Mouse (Mus musculus) gastrocnemius, adult 18-20 months (tissue): ENCODE measurements around the gene Olfr299. TPM values are rescaled to one million over a fixed set of nuclear protein-coding genes. Genes with fewer than 3 reads are reported as not detected.

Source experiments
- DNase-seq: peaks from one replicate; pipeline ENCODE4 v3.0.0; 2021; ENCODE audit warnings: low spot score
- long read RNA-seq, 2 experiments: library from polyadenylated mRNA; stranded (forward); transcript quantifications; one replicate each; pipeline ENCODE4 v2.0.0; 2021
- total RNA-seq, 2 experiments: library from RNA; stranded (reverse); gene quantifications; 2 replicates each; pipeline ENCODE4 v1.2.3; 2021

Gene Olfr299
- not detected for total RNA-seq
- long read RNA-seq, experiment 1 = 0 reads
- long read RNA-seq, experiment 2 = 0 reads

- DNase-seq = no peak
Measured at GRCm38 (mm10) chr7:86459621-86460020, at the start of gene Olfr299. Gene Olfr299, plus strand, starts transcription at chr7:86459921.

- no peak for DNase-seq
Measured at GRCm38 (mm10) chr7:86492384-86492783, 32.7 kb downstream of the Olfr299 start, which contains the start of gene Olfr298. Gene Olfr298, minus strand, starts transcription at chr7:86492484.

Other genes starting within 250 kb of the Olfr299 start
- gene Vmn2r76, start 213.6 kb upstream of the Olfr299 start, total RNA-seq = not detected
- not detected for gene Olfr310, start 182.7 kb upstream of the Olfr299 start, total RNA-seq
- not detected for gene Olfr309, start 146.2 kb upstream of the Olfr299 start, total RNA-seq
- gene Olfr308, start 134.3 kb upstream of the Olfr299 start, total RNA-seq = not detected
- gene Olfr307, start 122.3 kb upstream of the Olfr299 start, total RNA-seq = not detected
- gene Olfr305, start 93.0 kb upstream of the Olfr299 start, total RNA-seq = not detected
- gene Olfr304, start 73.3 kb upstream of the Olfr299 start, total RNA-seq = not detected
- not detected for gene Olfr303, start 62.1 kb upstream of the Olfr299 start, total RNA-seq
- gene Olfr301, start 56.1 kb upstream of the Olfr299 start, total RNA-seq = not detected
- gene Olfr298, start 32.6 kb downstream of the Olfr299 start, total RNA-seq = not detected
- not detected for gene Olfr297, start 60.0 kb downstream of the Olfr299 start, total RNA-seq
- not detected for gene Olfr295, start 123.9 kb downstream of the Olfr299 start, total RNA-seq
- gene Olfr294, start 156.7 kb downstream of the Olfr299 start, total RNA-seq = not detected
- gene Olfr293, start 189.1 kb downstream of the Olfr299 start, total RNA-seq = not detected
- gene Olfr292, start 228.4 kb downstream of the Olfr299 start, total RNA-seq = not detected